Comparison of ENCODE assay signal across 10 mouse cellular contexts in genomic region chr4:132524321-132524741, GRCm38 (mm10). TPM values are rescaled to one million over a fixed set of nuclear protein-coding genes. Genes with fewer than 3 reads are reported as not detected.
A peak's percentile ranks its signal among the peaks of the same experiment; 100 is the strongest.
DNase-seq lines count a peak whose midpoint lies in the region; ATAC-seq lines count a peak whose summit lies in the region.
"Had no signal": no experiment of that assay in that cellular context is flagged by ENCODE, and none has a peak within 500 bp of the region (broad histone marks: within the 10 kb centered on the region; RNA-seq: fewer than 3 reads in every experiment).

No protein-coding gene starts in this region.

- H3K4me3 ChIP-seq in kidney, embryonic 14.5 days (ENCODE audit: low read length), result no peak overlapping the region
- H3K4me3 ChIP-seq in limb, embryonic 15.5 days, result no peak overlapping the region
- H3K4me3 ChIP-seq: forebrain, embryonic 15.5 days had no signal

- no peaks in the 10 kb centered on the region for H3K36me3 ChIP-seq in kidney, embryonic 14.5 days (ENCODE audit: control insufficient read depth, insufficient read depth, low read length)
- no peaks in the 10 kb centered on the region for H3K36me3 ChIP-seq in limb, embryonic 15.5 days
- H3K36me3 ChIP-seq: forebrain, embryonic 15.5 days had no signal

- H3K4me2 ChIP-seq in kidney, embryonic 14.5 days (replicated peaks; ENCODE audit: low read depth, low read length), result no peak overlapping the region
- H3K4me2 ChIP-seq in limb, embryonic 15.5 days, result no peak overlapping the region
- H3K4me2 ChIP-seq: forebrain, embryonic 15.5 days had no signal

- no peaks in the 10 kb centered on the region for H3K9me3 ChIP-seq in kidney, embryonic 14.5 days (ENCODE audit: control insufficient read depth, low read length)
- no peaks in the 10 kb centered on the region for H3K9me3 ChIP-seq in limb, embryonic 15.5 days
- H3K9me3 ChIP-seq: forebrain, embryonic 15.5 days had no signal

- DNase-seq in embryo, embryonic 10 days (ENCODE audit: low spot score), result peak; percentile 26
- DNase-seq in embryo, embryonic 9.5 days (ENCODE audit: extremely low spot score), result no peak
- DNase-seq in kidney, postnatal 10 days, result no peak
- DNase-seq in NIH3T3 (ENCODE audit: low read depth), result peak; percentile 40
- no peak for DNase-seq in thymus, postnatal 0 days (ENCODE audit: low spot score)
- no peak for DNase-seq in spleen, postnatal 10 days (ENCODE audit: low spot score in 2 of 2)
- DNase-seq: cerebellum, postnatal 14 days had no signal

- ATAC-seq in kidney, embryonic 14.5 days (ENCODE audit: low FRiP score, low TSS enrichment), result no peak
- no peak for ATAC-seq in limb, embryonic 15.5 days (ENCODE audit: insufficient number of reproducible peaks, low FRiP score, low TSS enrichment, low read depth)
- ATAC-seq: forebrain, embryonic 15.5 days had no signal

- WGBS in kidney, embryonic 14.5 days, result 22% methylated on average over 11 of the region's 11 CpGs
- WGBS in limb, embryonic 15.5 days, result 28% methylated on average over 11 of the region's 11 CpGs

- no peak overlapping the region for H3K9ac ChIP-seq in kidney, embryonic 14.5 days (ENCODE audit: low read depth, low read length)
- H3K9ac ChIP-seq in limb, embryonic 15.5 days, result no peak overlapping the region
- H3K9ac ChIP-seq: forebrain, embryonic 15.5 days had no signal

- no peaks in the 10 kb centered on the region for H3K4me1 ChIP-seq in kidney, embryonic 14.5 days (ENCODE audit: control insufficient read depth, insufficient read depth, low read length)
- peaks cover 8% of the 10 kb centered on the region for H3K4me1 ChIP-seq in limb, embryonic 15.5 days

- H3K27ac ChIP-seq in kidney, embryonic 14.5 days (ENCODE audit: low read depth, low read length), result 0 out of 2 replicates have a peak overlapping the region, but pooled peaks have one; percentile 42
- H3K27ac ChIP-seq in limb, embryonic 15.5 days, result peak overlapping the region; percentile 38; the same call in 1 of the 2 replicates
- H3K27ac ChIP-seq: forebrain, embryonic 15.5 days had no signal

- no peaks in the 10 kb centered on the region for H3K27me3 ChIP-seq in kidney, embryonic 14.5 days (ENCODE audit: control insufficient read depth, insufficient read depth, low read length)
- H3K27me3 ChIP-seq in limb, embryonic 15.5 days, result no peaks in the 10 kb centered on the region
- H3K27me3 ChIP-seq: forebrain, embryonic 15.5 days had no signal

RNA-seq across cellular contexts. Expression of gene Atpif1, which starts 9.1 kb away (rescaled TPM):
- polyA plus RNA-seq in kidney, embryonic 14.5 days (2014; fragmentation: Nextera tagmentation; extraction: Ambion mirVana), result 1,253 and 1,671 TPM in 2 replicates
- polyA plus RNA-seq in limb, embryonic 15.5 days (2015; fragmentation: Nextera tagmentation; extraction: Ambion mirVana), result 746 and 799 TPM in 2 replicates
- polyA plus RNA-seq in thymus, postnatal 0 days (2015; fragmentation: Nextera tagmentation; extraction: Ambion mirVana), result 874 and 945 TPM in 2 replicates

RNA-seq across cellular contexts. Expression of gene Dnajc8, which starts 11.0 kb away (rescaled TPM):
- 176 and 238 TPM in 2 replicates for polyA plus RNA-seq in kidney, embryonic 14.5 days (2014; fragmentation: Nextera tagmentation; extraction: Ambion mirVana)
- 129 and 131 TPM in 2 replicates for polyA plus RNA-seq in limb, embryonic 15.5 days (2015; fragmentation: Nextera tagmentation; extraction: Ambion mirVana)
- polyA plus RNA-seq in thymus, postnatal 0 days (2015; fragmentation: Nextera tagmentation; extraction: Ambion mirVana), result 190 and 199 TPM in 2 replicates

RNA-seq across cellular contexts. Expression of gene Sesn2, which starts 14.0 kb away (rescaled TPM):
- polyA plus RNA-seq in kidney, embryonic 14.5 days (2014; fragmentation: Nextera tagmentation; extraction: Ambion mirVana), result 12.4 and 15.4 TPM in 2 replicates
- polyA plus RNA-seq in limb, embryonic 15.5 days (2015; fragmentation: Nextera tagmentation; extraction: Ambion mirVana), result 11.8 and 12.8 TPM in 2 replicates
- 7.3 and 8.0 TPM in 2 replicates for polyA plus RNA-seq in thymus, postnatal 0 days (2015; fragmentation: Nextera tagmentation; extraction: Ambion mirVana)

RNA-seq across cellular contexts. Expression of gene Ptafr, which starts 39.5 kb away (rescaled TPM):
- polyA plus RNA-seq in kidney, embryonic 14.5 days (2014; fragmentation: Nextera tagmentation; extraction: Ambion mirVana), result 0.23 and 0.47 TPM in 2 replicates
- 1.1 and 1.4 TPM in 2 replicates for polyA plus RNA-seq in limb, embryonic 15.5 days (2015; fragmentation: Nextera tagmentation; extraction: Ambion mirVana)
- polyA plus RNA-seq in thymus, postnatal 0 days (2015; fragmentation: Nextera tagmentation; extraction: Ambion mirVana), result 0.96 and 1.5 TPM in 2 replicates

Comparison
In these comparisons a context has a peak if more than half of its experiments do, and no peak if none do; other contexts are left out.
1. DNase-seq: peak in embryo, embryonic 10 days (single experiment) and NIH3T3 (single experiment); none in embryo, embryonic 9.5 days (single experiment), kidney, postnatal 10 days (single experiment), thymus, postnatal 0 days (single experiment) and spleen, postnatal 10 days (0 of 2).